Mouse (Mus musculus): ENCODE measurements around the gene Lancl1.

DNA sequence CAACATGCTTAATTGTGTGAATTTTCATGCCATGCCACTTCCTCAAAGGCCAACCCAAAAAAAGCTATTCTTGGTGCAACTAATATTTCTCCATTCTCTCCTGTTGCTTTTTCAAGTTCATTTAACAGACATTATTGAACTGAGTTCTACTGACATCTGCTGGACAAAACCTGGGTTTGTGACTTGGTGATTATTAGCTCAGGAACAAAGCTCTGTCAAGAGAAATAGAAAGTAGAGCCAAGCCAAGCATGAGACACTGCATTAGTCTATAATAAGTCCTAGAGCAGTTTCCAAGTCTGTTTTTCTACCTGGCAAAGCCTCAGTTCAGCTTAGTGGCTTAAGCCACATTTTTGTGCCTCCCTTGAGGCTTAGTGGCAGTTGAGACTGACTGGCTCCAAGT, 45.9 kb downstream of the Lancl1 start:
- TF ChIP-seq CTCF (IDR thresholded peaks at IDR 0.05; ENCODE audit: low read depth, low read length) (no peak), TAL1 (conservative IDR thresholded peaks at IDR 0.05; ENCODE audit: low read depth, low read length) (no peak)

Data from G1E (cell line).